Mouse (Mus musculus): ENCODE data around the gene AI413582. TPM values are rescaled to one million over a fixed set of nuclear protein-coding genes. Genes with fewer than 3 reads are reported as not detected.

The AI413582 gene
- 10 to 100 TPM; 10.6 to 63.5 (median 31.3) TPM for total RNA-seq (2018; cell fraction: chromatin; rRNA removed)
- 100 to 1,000 TPM in 22 of 26 experiments, 10 to 100 TPM in 4; 81.5 to 158 (median 121) TPM for total RNA-seq (2018; cell fraction: cytosol; rRNA removed)
- 10 to 100 TPM; 19.4 to 92.0 (median 44.1) TPM for total RNA-seq (2018; cell fraction: nucleus; rRNA removed)
- polyA plus RNA-seq (2018), result 42.9 to 137 TPM (median 117 TPM) in 3 replicates

- Histone ChIP-seq H3K79me2 (ENCODE audit: inconsistent target) (peaks cover 37% of the 10 kb centered on the region), H3K27ac (peak within 1 kb of the TSS; percentile 86), H3K4me3 (ENCODE audit: inconsistent target) (peak within 1 kb of the TSS; percentile 81), H3K36me3 (ENCODE audit: inconsistent target) (peaks cover 9% of the 10 kb centered on the region; the same call in 1 of the 2 replicates)
- 1% methylated on average over 58 of the region's 58 CpGs for WGBS (ENCODE audit: missing documents)
Measured at GRCm38 (mm10) chr17:27565163-27565941, at the start of gene AI413582. Gene AI413582 (minus strand): TSS chr17:27565756.

GRCm38 (mm10) chr17:27613016-27613415, 47.5 kb upstream of the AI413582 start:
- Histone ChIP-seq H3K36me3 (ENCODE audit: inconsistent target) (no peaks in the 10 kb centered on the region), H3K27ac (no peak overlapping the region), H3K79me2 (ENCODE audit: inconsistent target) (peaks cover 100% of the 10 kb centered on the region), H3K4me3 (ENCODE audit: inconsistent target) (no peak overlapping the region)
- 97% methylated on average over 3 of the region's 4 CpGs for WGBS (ENCODE audit: missing documents)

GRCm38 (mm10) chr17:27611994-27612393, 46.4 kb upstream of the AI413582 start:
- H3K79me2 ChIP-seq (ENCODE audit: inconsistent target), result peaks cover 100% of the 10 kb centered on the region
- WGBS (ENCODE audit: missing documents), result 51% methylated on average over 5 of the region's 5 CpGs

DNA sequence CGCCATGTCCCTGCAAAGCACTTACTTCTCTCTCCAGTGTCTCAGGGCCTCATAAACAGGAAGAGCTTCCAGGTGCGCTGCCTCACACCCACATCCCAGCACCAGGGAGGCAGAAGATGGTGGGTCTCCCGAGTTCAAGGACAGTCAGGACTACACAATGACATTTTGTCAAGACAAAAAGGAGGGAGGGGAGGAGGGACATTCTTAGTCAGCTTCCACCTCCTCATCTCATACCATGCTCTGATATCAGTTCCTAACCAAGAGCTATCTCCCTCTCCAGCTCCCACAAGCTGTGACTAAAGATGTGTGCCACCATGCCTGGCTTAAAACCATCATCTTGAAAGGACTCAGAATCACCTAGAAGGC, 45.9 kb upstream of the AI413582 start:
- 66% methylated on average over 3 of the region's 3 CpGs for WGBS (ENCODE audit: missing documents)
- no peak overlapping the region for H3K4me3 ChIP-seq (ENCODE audit: inconsistent target)
- H3K27ac ChIP-seq, result no peak overlapping the region
- no peaks in the 10 kb centered on the region for H3K36me3 ChIP-seq (ENCODE audit: inconsistent target)
- peaks cover 100% of the 10 kb centered on the region for H3K79me2 ChIP-seq (ENCODE audit: inconsistent target)

More at GRCm38 (mm10) chr17:27611994-27612393, 46.4 kb upstream of the AI413582 start:
- no peak overlapping the region for H3K4me3 ChIP-seq (ENCODE audit: inconsistent target)
- H3K27ac ChIP-seq, result no peak overlapping the region
- no peaks in the 10 kb centered on the region for H3K36me3 ChIP-seq (ENCODE audit: inconsistent target)

DNA sequence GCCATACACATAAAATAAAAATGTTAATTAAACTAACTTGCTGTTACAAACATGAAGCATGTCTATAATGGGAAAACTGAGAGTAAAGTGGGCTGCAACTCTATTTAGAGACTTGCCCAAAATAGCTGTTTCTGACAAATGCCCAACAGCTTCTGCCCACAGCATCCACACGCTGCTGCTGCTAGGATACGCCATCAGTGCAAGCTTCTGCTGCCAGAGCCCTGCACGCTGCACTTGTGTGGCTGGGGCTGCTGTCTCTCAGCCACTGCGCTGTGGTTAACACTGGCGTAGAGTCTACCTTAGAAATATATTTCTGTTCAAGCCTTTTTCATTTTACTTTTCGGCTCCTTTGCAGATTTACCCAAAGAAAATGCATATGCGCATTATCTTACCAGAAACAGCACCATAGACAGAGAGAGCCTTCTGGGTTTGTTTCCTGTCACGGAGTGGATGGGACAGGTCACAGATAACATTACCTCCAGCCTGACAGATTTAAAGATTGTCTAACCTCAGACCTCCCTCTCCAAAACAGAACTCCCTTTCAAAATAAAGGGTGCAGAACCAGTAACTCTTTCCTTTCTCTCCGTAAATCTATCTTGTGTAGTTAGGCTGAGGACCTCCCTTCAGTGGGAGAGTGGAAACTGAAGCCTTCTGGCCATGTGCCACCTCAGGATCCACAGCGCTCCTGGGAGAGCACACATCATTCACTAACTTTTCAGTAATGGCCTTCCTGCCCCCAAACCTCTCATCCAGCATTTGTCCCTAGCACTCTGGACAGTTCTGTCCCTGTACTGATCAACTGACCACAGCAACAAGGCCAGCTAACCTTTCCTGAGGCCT, 45.3 kb upstream of the AI413582 start:
- Histone ChIP-seq H3K36me3 (ENCODE audit: inconsistent target) (no peaks in the 10 kb centered on the region), H3K4me3 (ENCODE audit: inconsistent target) (no peak overlapping the region), H3K79me2 (ENCODE audit: inconsistent target) (peaks cover 100% of the 10 kb centered on the region), H3K27ac (no peak overlapping the region)
- 87% methylated on average over 10 of the region's 10 CpGs for WGBS (ENCODE audit: missing documents)

DNA sequence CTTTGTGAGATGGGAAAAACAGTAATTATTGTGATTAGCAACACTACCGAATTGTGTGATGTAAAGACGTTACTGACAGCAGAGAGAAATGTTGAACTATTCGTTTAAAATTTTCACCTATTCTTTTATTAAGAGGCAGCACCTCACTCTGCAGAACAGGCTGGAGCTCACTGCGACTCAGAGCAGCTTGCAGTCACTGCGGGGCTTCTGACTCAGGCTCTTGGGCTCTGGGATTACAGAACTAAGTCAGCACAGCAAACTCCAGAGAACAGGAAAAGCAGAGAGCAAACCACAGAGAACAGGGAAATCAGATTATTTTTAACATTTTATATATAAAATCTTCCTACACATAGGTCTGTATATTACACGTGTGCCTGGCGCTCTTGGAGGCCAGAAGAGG, 44.0 kb upstream of the AI413582 start:
- WGBS (ENCODE audit: missing documents), result 92% methylated on average over 6 of the region's 7 CpGs
- Histone ChIP-seq H3K27ac (no peak overlapping the region), H3K36me3 (ENCODE audit: inconsistent target) (no peaks in the 10 kb centered on the region), H3K79me2 (ENCODE audit: inconsistent target) (peaks cover 100% of the 10 kb centered on the region), H3K4me3 (ENCODE audit: inconsistent target) (no peak overlapping the region)

DNA sequence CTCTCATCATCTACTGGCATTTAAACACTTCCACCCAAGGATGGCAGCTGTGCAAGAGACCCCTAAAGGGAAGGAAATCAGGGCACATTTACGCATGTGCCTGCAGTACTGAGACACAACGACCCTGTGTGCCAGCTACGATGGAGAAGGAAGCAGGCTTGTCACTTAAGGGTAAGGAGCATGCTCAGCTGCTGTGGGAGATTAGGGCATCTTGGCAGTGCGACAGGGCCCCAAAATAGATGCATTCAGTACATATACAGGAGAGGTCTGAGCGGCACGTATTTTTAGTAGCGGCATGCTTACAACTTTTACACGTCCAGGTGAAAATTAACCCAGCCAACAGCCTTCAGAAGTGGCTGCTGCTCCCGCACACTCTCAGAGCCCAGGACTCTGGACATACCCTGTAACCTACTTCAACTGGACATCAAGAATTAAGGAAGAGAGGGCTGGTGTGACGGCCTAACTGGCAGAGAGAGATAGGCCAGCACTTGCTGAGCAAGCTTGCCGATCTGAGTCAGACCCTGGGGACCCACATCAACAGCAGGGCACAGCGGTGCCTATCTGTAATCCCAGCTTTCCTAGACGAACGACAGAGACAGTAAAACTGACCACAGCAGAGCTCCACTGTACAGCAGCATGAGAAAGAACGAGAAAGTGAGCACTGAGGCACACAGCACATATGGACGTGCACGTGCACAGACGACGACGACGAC, 38.1 kb upstream of the AI413582 start:
- Histone ChIP-seq H3K27ac (no peak overlapping the region), H3K79me2 (ENCODE audit: inconsistent target) (peaks cover 100% of the 10 kb centered on the region), H3K36me3 (ENCODE audit: inconsistent target) (no peaks in the 10 kb centered on the region), H3K4me3 (ENCODE audit: inconsistent target) (no peak overlapping the region)
- WGBS (ENCODE audit: missing documents), result 48% methylated on average over 20 of the region's 21 CpGs

- Histone ChIP-seq H3K79me2 (ENCODE audit: inconsistent target) (peaks cover 100% of the 10 kb centered on the region), H3K27ac (no peak overlapping the region), H3K36me3 (ENCODE audit: inconsistent target) (no peaks in the 10 kb centered on the region), H3K4me3 (ENCODE audit: inconsistent target) (no peak overlapping the region)
- WGBS (ENCODE audit: missing documents), result 93% methylated on average over 2 of the region's 2 CpGs
Measured at GRCm38 (mm10) chr17:27603036-27603435, 37.5 kb upstream of the AI413582 start.

- H3K36me3 ChIP-seq (ENCODE audit: inconsistent target), result peaks cover 12% of the 10 kb centered on the region; the same call in 1 of the 2 replicates
- H3K4me3 ChIP-seq (ENCODE audit: inconsistent target), result no peak overlapping the region
- WGBS (ENCODE audit: missing documents), result 93% methylated on average over 5 of the region's 5 CpGs
- H3K27ac ChIP-seq, result no peak overlapping the region
- peaks cover 100% of the 10 kb centered on the region for H3K79me2 ChIP-seq (ENCODE audit: inconsistent target)
Measured at GRCm38 (mm10) chr17:27600869-27601268, 35.3 kb upstream of the AI413582 start.

DNA sequence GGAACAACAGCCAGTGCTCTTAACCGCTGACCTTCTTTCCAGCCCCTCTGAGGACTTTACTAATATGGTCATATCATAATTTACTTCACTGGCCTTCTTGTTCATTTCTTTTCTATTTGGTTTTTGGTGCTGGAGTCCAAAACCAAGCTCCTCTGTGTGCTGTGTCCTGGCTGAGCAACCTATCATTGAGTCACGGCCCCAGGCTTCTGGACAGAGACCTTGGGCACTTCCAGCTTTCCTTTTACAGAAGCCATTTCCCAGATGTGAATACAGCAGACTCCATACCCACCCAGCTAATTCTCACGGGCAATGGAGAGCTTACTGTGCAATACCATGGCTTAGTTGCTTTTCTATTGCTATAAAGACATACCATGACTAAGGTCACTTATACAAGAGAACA, 34.7 kb upstream of the AI413582 start:
- Histone ChIP-seq H3K79me2 (ENCODE audit: inconsistent target) (peaks cover 100% of the 10 kb centered on the region), H3K27ac (no peak overlapping the region), H3K36me3 (ENCODE audit: inconsistent target) (peaks cover 18% of the 10 kb centered on the region; the same call in 1 of the 2 replicates), H3K4me3 (ENCODE audit: inconsistent target) (no peak overlapping the region)
- WGBS (ENCODE audit: missing documents), result 93% methylated on average over 3 of the region's 3 CpGs

DNA sequence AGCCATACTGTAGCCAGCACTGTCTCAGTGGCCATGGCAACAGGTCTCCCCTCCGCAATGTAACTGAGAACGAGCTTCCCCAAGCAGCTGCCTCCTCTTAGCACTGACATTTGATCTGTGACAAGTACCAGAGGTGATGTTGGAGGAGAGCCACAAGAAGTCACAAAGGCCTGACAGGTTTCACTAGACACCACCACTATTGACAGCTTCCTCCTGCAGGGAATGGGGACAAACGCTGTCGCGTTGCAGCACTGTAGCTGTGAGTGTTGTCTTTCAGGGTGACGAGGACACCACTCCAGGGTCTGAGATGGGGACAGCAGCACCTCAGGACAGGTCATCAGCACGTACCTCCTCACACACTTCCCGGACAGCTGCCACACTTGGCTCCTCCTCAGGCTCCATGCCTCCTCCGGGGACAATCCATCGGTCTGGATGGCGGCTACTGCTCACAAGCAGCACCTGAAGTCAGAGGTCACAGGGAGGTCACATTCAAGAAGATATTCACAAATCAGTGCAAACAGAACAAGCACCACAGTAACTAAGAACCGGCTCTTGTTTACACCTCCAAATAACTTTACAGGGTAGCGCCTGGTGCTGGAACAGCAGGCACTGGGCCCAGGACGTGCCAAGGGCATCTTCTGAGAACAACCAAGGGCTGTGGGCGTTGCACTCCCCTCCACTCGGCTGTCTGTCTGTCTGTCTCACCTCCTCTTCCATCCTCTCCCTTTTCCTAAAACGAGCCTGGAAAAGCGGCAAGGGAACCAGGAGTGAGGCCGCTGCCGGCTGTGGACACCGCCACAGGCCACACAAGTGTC, 31.0 kb upstream of the AI413582 start:
- Histone ChIP-seq H3K4me3 (ENCODE audit: inconsistent target) (no peak overlapping the region), H3K27ac (no peak overlapping the region), H3K36me3 (ENCODE audit: inconsistent target) (peaks cover 18% of the 10 kb centered on the region; the same call in 1 of the 2 replicates), H3K79me2 (ENCODE audit: inconsistent target) (peaks cover 90% of the 10 kb centered on the region)
- WGBS (ENCODE audit: missing documents), result 91% methylated on average over 20 of the region's 21 CpGs

DNA sequence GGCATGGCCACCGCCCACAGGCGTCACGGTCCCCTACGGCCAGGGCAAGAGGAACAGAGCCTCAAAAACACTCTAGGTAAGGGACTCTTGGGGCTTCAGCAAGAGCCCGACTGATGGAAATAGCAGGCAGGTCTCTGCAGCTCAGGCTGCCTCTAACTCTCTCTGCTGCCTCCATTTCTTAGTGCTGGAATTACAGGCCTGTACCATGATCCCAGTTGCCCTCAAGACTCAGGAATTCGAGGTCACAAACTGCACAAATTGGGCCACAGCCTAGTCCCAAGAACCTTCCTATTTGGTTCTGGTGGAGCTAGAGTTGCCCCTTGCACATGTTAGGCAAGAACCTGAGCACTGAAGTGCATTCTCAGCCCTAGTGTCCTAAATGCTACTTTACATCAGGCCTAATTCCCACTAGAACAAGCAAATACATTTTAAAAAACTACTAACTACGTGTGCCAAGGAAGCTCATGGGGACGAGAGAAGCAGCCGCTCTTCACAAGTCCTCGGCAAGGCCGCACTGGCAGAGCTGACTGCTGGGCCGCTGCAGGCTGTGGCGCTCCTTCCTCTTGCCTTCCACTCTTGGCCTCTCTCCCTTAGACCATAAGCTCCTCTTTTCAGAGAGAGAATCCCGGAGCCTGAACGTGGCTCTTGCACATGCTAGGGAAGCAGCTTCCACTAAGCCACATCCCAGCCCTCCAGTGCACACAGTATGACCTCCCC, 30.3 kb upstream of the AI413582 start:
- H3K36me3 ChIP-seq (ENCODE audit: inconsistent target), result peaks cover 18% of the 10 kb centered on the region; the same call in 1 of the 2 replicates

GRCm38 (mm10) chr17:27592565-27592910, 27.0 kb upstream of the AI413582 start:
- H3K4me3 ChIP-seq (ENCODE audit: inconsistent target), result no peak overlapping the region
- peaks cover 18% of the 10 kb centered on the region; the same call in 1 of the 2 replicates for H3K36me3 ChIP-seq (ENCODE audit: inconsistent target)
- 60% methylated on average over 7 of the region's 7 CpGs for WGBS (ENCODE audit: missing documents)
- peaks cover 83% of the 10 kb centered on the region for H3K79me2 ChIP-seq (ENCODE audit: inconsistent target)
- H3K27ac ChIP-seq, result peak overlapping the region; percentile 58

More for the DNA sequence above, 30.3 kb upstream of the AI413582 start:
- WGBS (ENCODE audit: missing documents), result 91% methylated on average over 15 of the region's 15 CpGs
- H3K4me3 ChIP-seq (ENCODE audit: inconsistent target), result no peak overlapping the region
- H3K27ac ChIP-seq, result no peak overlapping the region
- peaks cover 90% of the 10 kb centered on the region for H3K79me2 ChIP-seq (ENCODE audit: inconsistent target)
